7 mouse cellular contexts compared by ENCODE assay signal in genomic region chr11:69100639-69101360, GRCm38 (mm10). TPM values are rescaled to one million over a fixed set of nuclear protein-coding genes. Genes with fewer than 3 reads are reported as not detected.
DNase-seq lines count a peak whose midpoint lies in the region; ATAC-seq and TF ChIP-seq lines count a peak whose summit lies in the region.

No protein-coding gene starts in this region.

- no peak for TF ChIP-seq CTCF in left cerebral cortex, adult 2 months (IDR thresholded peaks at IDR 0.05)
- TF ChIP-seq CTCF in cerebellum, adult 2 months (IDR thresholded peaks at IDR 0.05; ENCODE audit: borderline replicate concordance, insufficient read depth, low read depth, low read length), result no peak

- no peaks in the 10 kb centered on the region for H3K9me3 ChIP-seq in forebrain, embryonic 14.5 days (replicated peaks; ENCODE audit: control insufficient read depth, low read length)
- no peaks in the 10 kb centered on the region for H3K9me3 ChIP-seq in limb, embryonic 14.5 days (ENCODE audit: control insufficient read depth, low read length)

- ATAC-seq in forebrain, embryonic 14.5 days, result no peak
- ATAC-seq in limb, embryonic 14.5 days (ENCODE audit: low FRiP score, low read depth), result no peak

- no peak overlapping the region for H3K9ac ChIP-seq in forebrain, embryonic 14.5 days (ENCODE audit: low read length)
- H3K9ac ChIP-seq in limb, embryonic 14.5 days (ENCODE audit: low read depth, low read length, severe bottlenecking), result no peak overlapping the region

- intact Hi-C loops in left cerebral cortex, adult 2 months (cut with DNase I), result no loop called here
- intact Hi-C loops in left cerebral cortex, postnatal 4 days (cut with DNase I), result no loop called here

- peak overlapping the region; percentile 87 for H3K4me3 ChIP-seq in left cerebral cortex, adult 2 months
- peak overlapping the region; percentile 90 for H3K4me3 ChIP-seq in cerebellum, adult 2 months (replicated peaks; ENCODE audit: insufficient read depth, low read depth, low read length)
- no peak overlapping the region for H3K4me3 ChIP-seq in forebrain, embryonic 14.5 days (ENCODE audit: low read depth, low read length)
- peak overlapping the region; percentile 47 for H3K4me3 ChIP-seq in limb, embryonic 14.5 days (replicated peaks; ENCODE audit: low read length)

- 65% methylated on average over 20 of the region's 20 CpGs for WGBS in cerebellum, adult 2 months
- WGBS in forebrain, embryonic 14.5 days, result 92% methylated on average over 20 of the region's 20 CpGs
- WGBS in limb, embryonic 14.5 days, result 89% methylated on average over 20 of the region's 20 CpGs

- peaks cover 49% of the 10 kb centered on the region for H3K36me3 ChIP-seq in forebrain, embryonic 14.5 days (ENCODE audit: control insufficient read depth, insufficient read depth, low read length)
- peaks cover 55% of the 10 kb centered on the region for H3K36me3 ChIP-seq in limb, embryonic 14.5 days (ENCODE audit: control insufficient read depth, insufficient read depth, low read length)

- H3K4me1 ChIP-seq in cerebellum, adult 2 months (ENCODE audit: control insufficient read depth, insufficient read depth, low read length), result peaks cover 51% of the 10 kb centered on the region
- H3K4me1 ChIP-seq in forebrain, embryonic 14.5 days (ENCODE audit: control insufficient read depth, insufficient read depth, low read length), result peaks cover 33% of the 10 kb centered on the region
- peaks cover 27% of the 10 kb centered on the region for H3K4me1 ChIP-seq in limb, embryonic 14.5 days (ENCODE audit: control insufficient read depth, insufficient read depth, low read length)

- no peak for TF ChIP-seq POLR2A in cerebellum, adult 2 months (IDR thresholded peaks at IDR 0.05; ENCODE audit: borderline replicate concordance, insufficient read depth, low read length)
- TF ChIP-seq POLR2A in limb, embryonic 14.5 days (IDR thresholded peaks at IDR 0.05; ENCODE audit: borderline replicate concordance, extremely low read depth, insufficient read depth, insufficient read length), result no peak

- no peaks in the 10 kb centered on the region for H3K27me3 ChIP-seq in cerebellum, adult 2 months (ENCODE audit: control insufficient read depth, insufficient read depth, low read length)
- no peaks in the 10 kb centered on the region for H3K27me3 ChIP-seq in forebrain, embryonic 14.5 days (replicated peaks; ENCODE audit: control insufficient read depth, insufficient read depth, low read length)
- no peaks in the 10 kb centered on the region for H3K27me3 ChIP-seq in limb, embryonic 14.5 days (ENCODE audit: control insufficient read depth, insufficient read depth, low read length)

- peak overlapping the region; percentile 84 for H3K4me2 ChIP-seq in forebrain, embryonic 14.5 days (ENCODE audit: low read length)
- H3K4me2 ChIP-seq in limb, embryonic 14.5 days (replicated peaks; ENCODE audit: low read depth, low read length, severe bottlenecking), result peak overlapping the region; percentile 60

- DNase-seq in left cerebral cortex, adult 2 months (ENCODE audit: extremely low spot score in 1 of 2, low spot score in 2 of 2), result no peak
- no peak for DNase-seq in left cerebral cortex, postnatal 4 days
- peak; percentile 46 to 54 for DNase-seq in cerebellum, adult 2 months
- no peak for DNase-seq in forebrain, embryonic 14.5 days (ENCODE audit: low spot score)
- DNase-seq in limb, embryonic 14.5 days (ENCODE audit: low spot score), result no peak
- DNase-seq in testis, postnatal 10 days (ENCODE audit: low spot score), result peak; percentile 43
- no peak for DNase-seq in gastrocnemius, postnatal 4 days (ENCODE audit: low spot score in 2 of 2)

- peak overlapping the region; percentile 99 for H3K27ac ChIP-seq in left cerebral cortex, adult 2 months
- H3K27ac ChIP-seq in cerebellum, adult 2 months (ENCODE audit: insufficient read depth, low read length), result peak overlapping the region; percentile 96
- H3K27ac ChIP-seq in forebrain, embryonic 14.5 days (ENCODE audit: low read depth, low read length), result no peak overlapping the region
- H3K27ac ChIP-seq in limb, embryonic 14.5 days (replicated peaks; ENCODE audit: low read depth, low read length), result no peak overlapping the region

RNA-seq across cellular contexts. Expression of gene Per1, which starts 5.8 kb away (rescaled TPM):
- 100 to 1,000 TPM; 114 to 185 TPM for total RNA-seq in left cerebral cortex, adult 2 months (2021)
- 10 to 100 TPM; 52.8 to 58.0 TPM for total RNA-seq in left cerebral cortex, postnatal 4 days (2021)
- polyA plus RNA-seq in cerebellum, adult 2 months (2012; rRNA removed), result 34.4 and 37.2 TPM in 2 replicates
- polyA plus RNA-seq in forebrain, embryonic 14.5 days (2014; fragmentation: Nextera tagmentation; extraction: Ambion mirVana), result 6.8 and 11.6 TPM in 2 replicates
- 19.3 and 25.4 TPM in 2 replicates for polyA plus RNA-seq in limb, embryonic 14.5 days (2012; rRNA removed)
- 16.0 and 22.5 TPM in 2 replicates for polyA plus RNA-seq in limb, embryonic 14.5 days (2014; fragmentation: Nextera tagmentation; extraction: Ambion mirVana)
- 10 to 100 TPM; 32.1 to 49.3 TPM for total RNA-seq in gastrocnemius, postnatal 4 days (2021)

RNA-seq across cellular contexts. Expression of gene Vamp2, which starts 12.5 kb away (rescaled TPM):
- 1,000 to 10,000 TPM; 1,115 to 1,119 TPM for total RNA-seq in left cerebral cortex, adult 2 months (2021)
- total RNA-seq in left cerebral cortex, postnatal 4 days (2021), result 100 to 1,000 TPM; 579 to 594 TPM
- polyA plus RNA-seq in cerebellum, adult 2 months (2012; rRNA removed), result 672 and 700 TPM in 2 replicates
- polyA plus RNA-seq in forebrain, embryonic 14.5 days (2014; fragmentation: Nextera tagmentation; extraction: Ambion mirVana), result 124 and 188 TPM in 2 replicates
- polyA plus RNA-seq in limb, embryonic 14.5 days (2012; rRNA removed), result 199 and 224 TPM in 2 replicates
- 89.8 and 98.1 TPM in 2 replicates for polyA plus RNA-seq in limb, embryonic 14.5 days (2014; fragmentation: Nextera tagmentation; extraction: Ambion mirVana)
- total RNA-seq in gastrocnemius, postnatal 4 days (2021), result 10 to 100 TPM; 61.1 to 70.4 TPM

RNA-seq across cellular contexts. Expression of gene Hes7, which starts 19.4 kb away (rescaled TPM):
- total RNA-seq in left cerebral cortex, adult 2 months (2021), result under 1 TPM; 0.57 to 0.82 TPM
- total RNA-seq in left cerebral cortex, postnatal 4 days (2021), result 1 to 10 TPM; 2.3 to 2.6 TPM
- polyA plus RNA-seq in cerebellum, adult 2 months (2012; rRNA removed), result 0.44 and 0.59 TPM in 2 replicates
- 0.23 and 0.24 TPM in 2 replicates for polyA plus RNA-seq in forebrain, embryonic 14.5 days (2014; fragmentation: Nextera tagmentation; extraction: Ambion mirVana)
- polyA plus RNA-seq in limb, embryonic 14.5 days (2012; rRNA removed), result 1.1 and 1.4 TPM in 2 replicates
- polyA plus RNA-seq in limb, embryonic 14.5 days (2014; fragmentation: Nextera tagmentation; extraction: Ambion mirVana), result 0.30 and 0.77 TPM in 2 replicates
- under 1 TPM; 0.34 to 0.54 TPM for total RNA-seq in gastrocnemius, postnatal 4 days (2021)

RNA-seq across cellular contexts. Expression of gene 9130213A22Rik, which starts 21.6 kb away (rescaled TPM):
- 1 to 10 TPM; 1.3 to 1.4 TPM for total RNA-seq in left cerebral cortex, adult 2 months (2021)
- 1 to 10 TPM; 1.2 to 1.7 TPM for total RNA-seq in left cerebral cortex, postnatal 4 days (2021)
- polyA plus RNA-seq in cerebellum, adult 2 months (2012; rRNA removed), result 1.3 and 1.4 TPM in 2 replicates
- 0.14 TPM in 2 replicates for polyA plus RNA-seq in forebrain, embryonic 14.5 days (2014; fragmentation: Nextera tagmentation; extraction: Ambion mirVana)
- 1.1 and 1.4 TPM in 2 replicates for polyA plus RNA-seq in limb, embryonic 14.5 days (2012; rRNA removed)
- polyA plus RNA-seq in limb, embryonic 14.5 days (2014; fragmentation: Nextera tagmentation; extraction: Ambion mirVana), result 0.41 and 0.77 TPM in 2 replicates
- under 1 TPM; 0.29 to 0.56 TPM for total RNA-seq in gastrocnemius, postnatal 4 days (2021)

RNA-seq across cellular contexts. Expression of gene Aloxe3, which starts 24.9 kb away (rescaled TPM):
- 1 to 10 TPM; 6.5 TPM for total RNA-seq in left cerebral cortex, adult 2 months (2021)
- total RNA-seq in left cerebral cortex, postnatal 4 days (2021), result 10 to 100 TPM; 10.8 to 13.1 TPM
- polyA plus RNA-seq in cerebellum, adult 2 months (2012; rRNA removed), result 10.8 and 16.0 TPM in 2 replicates
- polyA plus RNA-seq in forebrain, embryonic 14.5 days (2014; fragmentation: Nextera tagmentation; extraction: Ambion mirVana), result 0.94 and 2.1 TPM in 2 replicates
- 1.6 TPM in 2 replicates for polyA plus RNA-seq in limb, embryonic 14.5 days (2012; rRNA removed)
- 1.6 and 2.2 TPM in 2 replicates for polyA plus RNA-seq in limb, embryonic 14.5 days (2014; fragmentation: Nextera tagmentation; extraction: Ambion mirVana)
- total RNA-seq in gastrocnemius, postnatal 4 days (2021), result under 1 TPM in 1 of 2 experiments, not detected in 1; 0.23 TPM

Comparison
In these comparisons a context has a peak if more than half of its experiments do, and no peak if none do; other contexts are left out.
1. DNase-seq: peak in cerebellum, adult 2 months (2 of 2) and testis, postnatal 10 days (single experiment); none in left cerebral cortex, adult 2 months (0 of 2), left cerebral cortex, postnatal 4 days (single experiment), forebrain, embryonic 14.5 days (single experiment), limb, embryonic 14.5 days (single experiment) and gastrocnemius, postnatal 4 days (0 of 2).
2. H3K27ac ChIP-seq: peak in left cerebral cortex, adult 2 months (single experiment) and cerebellum, adult 2 months (single experiment); none in forebrain, embryonic 14.5 days (single experiment) and limb, embryonic 14.5 days (single experiment).
3. RNA of gene Vamp2, which starts 12.5 kb away (total RNA-seq): 1,115 to 1,119 TPM in left cerebral cortex, adult 2 months and 579 to 594 TPM in left cerebral cortex, postnatal 4 days; 61.1 to 70.4 TPM in gastrocnemius, postnatal 4 days; every median in the first group is over 4 times any median in the second.